Mouse (Mus musculus) intestine, postnatal 0 days (tissue): ENCODE measurements around the gene Bdkrb2. TPM values are rescaled to one million over a fixed set of nuclear protein-coding genes. Genes with fewer than 3 reads are reported as not detected.

Experiments
- ATAC-seq: fragments of 200-750 bp; cut with Nextera tagmentation; 2 replicates; pipeline ENCODE4 v1.8.0; 2017; ENCODE audit warnings: mild to moderate bottlenecking, moderate TSS enrichment, moderate library complexity
- H3K27ac ChIP-seq: fragments of 300-500 bp; sonication (generic); 2 replicates; pipeline ENCODE4 v1.5.1; 2014; ENCODE audit warnings: mild to moderate bottlenecking, low read depth, low read length, moderate library complexity
- H3K27me3 ChIP-seq: fragments of 300-500 bp; sonication (generic); replicated peaks from 2 replicates; pipeline ENCODE4 v1.6.1; 2014; ENCODE audit warnings: low read length, mixed read lengths; ENCODE audit not compliant: control insufficient read depth, insufficient read depth
- H3K36me3 ChIP-seq: fragments of 300-500 bp; sonication (generic); 2 replicates; pipeline ENCODE4 v1.6.1; 2014; ENCODE audit warnings: mild to moderate bottlenecking, moderate library complexity; ENCODE audit not compliant: control insufficient read depth, insufficient read depth
- H3K4me1 ChIP-seq: fragments of 300-500 bp; sonication (generic); replicated peaks from 2 replicates; pipeline ENCODE4 v1.6.1; 2014; ENCODE audit warnings: antibody characterized with exemption, low read length, mixed read lengths; ENCODE audit not compliant: control insufficient read depth, insufficient read depth
- H3K4me2 ChIP-seq: fragments of 300-500 bp; sonication (generic); replicated peaks from 2 replicates; pipeline ENCODE4 v1.6.1; 2014; ENCODE audit warnings: low read depth, mild to moderate bottlenecking, moderate library complexity
- H3K4me3 ChIP-seq: fragments of 300-500 bp; sonication (generic); 2 replicates; pipeline ENCODE4 v1.5.1; 2014; ENCODE audit warnings: low read depth, low read length
- H3K9ac ChIP-seq: fragments of 300-500 bp; sonication (generic); 2 replicates; pipeline ENCODE4 v1.6.1; 2014; ENCODE audit warnings: mild to moderate bottlenecking, low read depth, low read length
- H3K9me3 ChIP-seq: fragments of 300-500 bp; sonication (generic); 2 replicates; pipeline ENCODE4 v1.6.1; 2016; ENCODE audit warnings: mixed run types; ENCODE audit not compliant: control insufficient read depth
- CTCF ChIP-seq: sonication (generic); IDR thresholded peaks from 2 replicates; pipeline ENCODE4 v1.5.1; 2016; ENCODE audit warnings: low read depth, mild to moderate bottlenecking, control low read depth, antibody characterized with exemption, moderate library complexity
- WGBS: fragments of 180-500 bp; shearing (Covaris S2); extraction: QIAGEN DNeasy Blood & Tissue Kit; methylation state at CpG from one replicate; pipeline ENCODE4 v1.1.7; 2014; 5-methylcytosine and 5-hydroxymethylcytosine counted together
- polyA plus RNA-seq: library from polyadenylated mRNA; unstranded; fragments of >200 nt; fragmentation: Nextera tagmentation; extraction: Ambion mirVana; gene quantifications from 2 replicates; pipeline ENCODE4 v1.2.1, GENCODE M21; 2015

The Bdkrb2 gene
- polyA plus RNA-seq, 1 experiment from 2014 or later = 4.4 TPM

DNA sequence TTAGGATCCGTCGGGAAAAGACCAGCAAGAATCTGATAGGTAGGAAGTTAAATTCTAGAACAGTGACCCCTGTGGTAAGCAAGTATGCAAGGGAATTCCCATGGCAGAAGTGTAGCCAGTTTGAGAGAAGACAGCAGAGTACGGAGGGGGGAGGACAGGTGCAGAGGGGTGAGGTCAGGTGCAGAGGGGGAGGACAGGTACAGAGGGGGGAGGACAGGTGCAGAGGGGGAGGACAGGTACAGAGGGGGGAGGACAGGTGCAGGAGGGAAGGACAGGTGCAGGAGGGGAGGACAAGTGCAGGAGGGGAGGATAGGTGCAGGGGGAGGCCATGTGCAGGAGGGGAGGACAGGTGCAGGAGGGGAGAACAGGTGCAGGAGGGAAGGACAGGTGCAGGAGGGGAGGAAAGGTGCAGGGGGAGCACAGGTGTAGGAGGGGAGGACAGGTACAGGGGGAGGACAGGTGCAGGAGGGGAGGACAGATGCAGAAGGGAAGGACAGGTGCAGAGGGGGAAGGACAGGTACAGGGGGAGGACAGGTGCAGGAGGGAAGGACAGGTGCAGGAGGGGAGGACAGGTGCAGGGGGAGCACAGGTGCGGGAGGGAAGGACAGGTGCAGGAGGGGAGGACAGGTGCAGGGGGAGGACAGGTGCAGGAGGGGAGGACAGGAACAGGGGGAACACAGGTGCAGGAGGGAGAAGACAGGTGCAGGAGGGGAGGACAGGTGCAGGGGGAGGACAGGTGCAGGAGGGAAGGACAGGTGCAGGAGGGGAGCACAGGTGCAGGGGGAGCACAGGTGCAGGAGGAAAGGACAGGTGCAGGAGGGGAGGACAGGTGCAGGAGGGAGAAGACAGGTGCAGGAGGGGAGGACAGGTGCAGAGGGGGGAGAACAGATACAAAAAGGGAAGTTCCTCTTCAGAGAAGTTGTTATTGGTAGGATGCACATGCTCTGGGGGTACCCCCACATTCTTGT lies 12.9 kb upstream of the Bdkrb2 start:
- Histone ChIP-seq H3K27ac (no peak overlapping the region), H3K27me3 (no peaks in the 10 kb centered on the region), H3K9me3 (no peaks in the 10 kb centered on the region), H3K4me1 (peaks cover 9% of the 10 kb centered on the region; the same call in 1 of the 2 replicates), H3K9ac (no peak overlapping the region), H3K4me2 (no peak overlapping the region), H3K4me3 (no peak overlapping the region), H3K36me3 (no peaks in the 10 kb centered on the region)
- no peak for TF ChIP-seq CTCF
- no peak for ATAC-seq
- 48% methylated on average over 4 of the region's 4 CpGs for WGBS

GRCm38 (mm10) chr12:105551551-105551989 lies 11.5 kb upstream of the Bdkrb2 start:
- no peak for TF ChIP-seq CTCF
- H3K36me3 ChIP-seq = no peaks in the 10 kb centered on the region
- no peak overlapping the region for H3K4me3 ChIP-seq
- H3K9ac ChIP-seq = no peak overlapping the region
- WGBS = 56% methylated on average over 6 of the region's 6 CpGs
- no peak overlapping the region for H3K27ac ChIP-seq
- no peak for ATAC-seq
- H3K9me3 ChIP-seq = no peaks in the 10 kb centered on the region
- no peaks in the 10 kb centered on the region for H3K27me3 ChIP-seq
- no peak overlapping the region for H3K4me2 ChIP-seq
- peaks cover 4% of the 10 kb centered on the region; the same call in 1 of the 2 replicates for H3K4me1 ChIP-seq

GRCm38 (mm10) chr12:105554151-105554772 lies 8.8 kb upstream of the Bdkrb2 start:
- no peak for ATAC-seq
- WGBS = 57% methylated on average over 8 of the region's 8 CpGs
- Histone ChIP-seq H3K9me3 (no peaks in the 10 kb centered on the region), H3K4me1 (no peaks in the 10 kb centered on the region), H3K4me2 (no peak overlapping the region), H3K27me3 (no peaks in the 10 kb centered on the region), H3K4me3 (no peak overlapping the region), H3K27ac (no peak overlapping the region), H3K36me3 (no peaks in the 10 kb centered on the region), H3K9ac (no peak overlapping the region)
- no peak for TF ChIP-seq CTCF

DNA sequence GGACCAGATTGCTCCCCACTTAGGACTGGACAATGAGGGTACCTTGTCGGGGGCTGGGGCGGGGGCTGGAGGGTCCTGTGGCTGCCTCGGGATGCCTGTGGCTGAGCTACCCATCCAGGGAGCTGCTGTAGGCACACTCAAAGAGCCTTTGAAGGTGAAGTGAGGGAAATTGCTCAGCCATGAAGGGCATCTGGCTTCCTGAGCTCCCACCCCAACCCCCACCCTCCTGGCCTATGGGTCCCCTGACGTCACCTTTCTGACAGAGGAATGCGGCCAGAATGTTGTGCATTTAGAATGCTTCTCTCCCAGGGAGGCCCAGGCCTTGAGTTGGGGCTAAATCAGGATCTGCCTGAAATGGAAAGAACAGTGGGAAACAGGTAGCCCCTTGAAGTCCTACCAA lies 7.9 kb upstream of the Bdkrb2 start:
- H3K4me3 ChIP-seq = no peak overlapping the region
- no peak for TF ChIP-seq CTCF
- no peaks in the 10 kb centered on the region for H3K4me1 ChIP-seq
- no peaks in the 10 kb centered on the region for H3K36me3 ChIP-seq
- WGBS = 66% methylated on average over 5 of the region's 5 CpGs
- H3K27ac ChIP-seq = no peak overlapping the region
- no peak overlapping the region for H3K9ac ChIP-seq
- H3K4me2 ChIP-seq = no peak overlapping the region
- no peaks in the 10 kb centered on the region for H3K27me3 ChIP-seq
- no peak for ATAC-seq
- no peaks in the 10 kb centered on the region for H3K9me3 ChIP-seq

- Histone ChIP-seq H3K27ac (peak overlapping the region; percentile 41; the same call in 1 of the 2 replicates), H3K4me1 (no peaks in the 10 kb centered on the region), H3K9ac (no peak overlapping the region), H3K36me3 (no peaks in the 10 kb centered on the region), H3K9me3 (no peaks in the 10 kb centered on the region), H3K27me3 (peaks cover 7% of the 10 kb centered on the region; the same call in 1 of the 2 replicates), H3K4me3 (no peak overlapping the region), H3K4me2 (no peak overlapping the region)
- no peak for TF ChIP-seq CTCF
- 70% methylated on average over 7 of the region's 7 CpGs for WGBS
- ATAC-seq = no peak
Measured at GRCm38 (mm10) chr12:105557250-105557925, 5.6 kb upstream of the Bdkrb2 start.

DNA sequence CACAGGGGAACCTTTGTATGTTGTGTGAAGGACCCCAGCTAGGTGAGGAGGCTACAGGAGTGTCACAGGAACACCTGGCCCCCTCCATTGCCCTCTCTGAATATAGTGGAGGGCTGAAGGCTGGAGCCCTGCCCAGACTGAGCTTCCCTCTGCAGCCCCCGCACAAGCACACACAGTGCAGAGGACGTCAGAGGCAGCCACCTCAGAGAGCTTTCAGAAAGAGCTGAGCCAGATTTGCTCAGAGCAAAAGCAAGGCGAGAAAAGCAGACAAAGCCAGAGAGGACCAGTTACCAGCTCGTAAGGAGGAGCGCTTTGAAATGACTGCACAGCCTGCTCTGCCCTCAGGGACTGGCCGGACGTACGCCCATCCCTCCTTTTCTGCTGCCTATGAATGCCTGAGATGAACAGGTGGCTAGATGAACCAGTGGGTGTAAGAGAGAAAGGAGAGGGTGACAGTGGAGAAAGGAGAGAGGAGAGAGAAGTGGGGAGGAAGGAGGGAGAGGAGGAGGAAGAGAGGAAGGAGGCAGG lies 2.0 kb upstream of the Bdkrb2 start:
- 44% methylated on average over 8 of the region's 8 CpGs for WGBS
- no peak overlapping the region for H3K9ac ChIP-seq
- peaks cover 25% of the 10 kb centered on the region for H3K27me3 ChIP-seq
- H3K9me3 ChIP-seq = no peaks in the 10 kb centered on the region
- H3K27ac ChIP-seq = no peak overlapping the region
- H3K4me2 ChIP-seq = no peak overlapping the region
- H3K36me3 ChIP-seq = no peaks in the 10 kb centered on the region
- ATAC-seq = no peak
- no peaks in the 10 kb centered on the region for H3K4me1 ChIP-seq
- H3K4me3 ChIP-seq = no peak overlapping the region
- TF ChIP-seq CTCF = no peak
